Mouse (Mus musculus): ENCODE measurements at regions not wholly inside any gene's neighbourhood (a gene's known extent, or its start where the extent isn't known, plus 50 kb on each side); places are given as distances from the start of the nearest gene placed in this dataset.

DNA sequence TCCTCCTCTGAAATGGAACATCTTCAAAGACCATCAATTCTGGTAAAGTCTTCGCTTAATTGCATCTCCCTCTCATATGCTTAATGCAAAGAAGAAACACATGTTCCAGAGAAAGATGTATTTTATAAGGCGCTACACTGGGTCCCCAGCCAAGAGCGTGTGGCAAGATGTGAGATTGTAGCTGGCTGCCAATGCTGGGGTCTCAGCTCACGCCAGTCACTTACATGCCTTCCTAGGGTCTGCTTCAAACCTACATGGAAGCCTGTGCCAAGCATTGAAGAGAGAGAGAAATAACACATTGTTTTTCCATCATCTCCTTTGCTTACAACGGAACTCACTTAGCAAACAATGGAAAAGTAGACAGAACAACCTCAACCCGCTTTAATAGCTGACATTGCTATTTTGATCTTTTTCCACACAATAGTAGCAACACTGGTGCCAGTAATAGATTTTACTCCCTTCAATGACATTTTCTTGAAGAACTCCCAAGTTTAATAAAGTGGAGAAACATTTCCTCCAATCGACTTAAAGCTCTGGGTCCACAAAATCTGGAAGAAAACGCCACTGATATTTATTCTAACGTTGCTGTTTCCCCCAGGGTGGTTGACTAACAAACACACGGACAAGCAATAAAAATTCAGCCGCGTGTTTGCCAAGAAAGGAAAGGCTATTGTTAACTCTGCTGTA is 195.1 kb downstream of the Spata18 start:
- TF ChIP-seq CTCF (IDR thresholded peaks at IDR 0.05; ENCODE audit: low read depth, low read length) (no peak), POLR2AphosphoS5 (IDR thresholded peaks at IDR 0.05; ENCODE audit: insufficient replicate concordance, low read depth, low read length) (no peak), GATA2 (IDR thresholded peaks at IDR 0.05; ENCODE audit: borderline replicate concordance, low read depth, low read length) (no peak), TAL1 (conservative IDR thresholded peaks at IDR 0.05; ENCODE audit: low read depth, low read length) (no peak)

Data from G1E (cell line).